Mouse (Mus musculus) embryonic fibroblast, embryonic 13.5 days (primary cell): ENCODE measurements around the gene Tmem212.

ENCODE experiments used
- CTCF ChIP-seq: IDR thresholded peaks from 2 replicates; pipeline ENCODE4 v1.5.1; 2011; ENCODE audit warnings: mild to moderate bottlenecking, control low read depth, low read length, moderate library complexity, borderline replicate concordance; ENCODE audit not compliant: insufficient read depth
- POLR2A ChIP-seq: IDR thresholded peaks from 2 replicates; pipeline ENCODE4 v1.6.1; 2011; ENCODE audit warnings: low read depth, mild to moderate bottlenecking, control low read depth, low read length, moderate library complexity

GRCm38 (mm10) chr3:27856288-27856687, 39.9 kb downstream of the Tmem212 start:
- TF ChIP-seq CTCF = no peak
- TF ChIP-seq POLR2A = no peak
